Mouse (Mus musculus) retina, postnatal 1 day (tissue): ENCODE results near the gene Zc3h4.
A peak's percentile ranks its signal among the peaks of the same experiment; 100 is the strongest.

Source experiments
- DNase-seq: peaks from one replicate; pipeline ENCODE4 v3.0.0-alpha.2; 2012

Zc3h4 gene

DNA sequence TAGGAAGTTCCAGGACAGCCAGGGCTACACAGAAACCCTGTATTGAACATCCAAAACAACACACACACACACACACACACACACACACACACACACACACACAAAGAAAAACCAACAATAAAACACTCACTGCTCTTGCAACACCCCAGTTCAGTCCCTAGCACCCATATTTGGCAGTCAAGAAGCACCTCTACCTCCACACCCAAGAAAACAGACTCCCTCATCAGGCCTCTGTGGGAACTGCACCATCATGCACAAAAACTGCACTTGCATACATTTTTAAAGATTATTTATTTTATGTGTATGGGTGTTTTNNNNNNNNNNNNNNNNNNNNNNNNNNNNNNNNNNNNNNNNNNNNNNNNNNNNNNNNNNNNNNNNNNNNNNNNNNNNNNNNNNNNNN lies 40.5 kb downstream of the Zc3h4 start:
- DNase-seq: no peak

DNA sequence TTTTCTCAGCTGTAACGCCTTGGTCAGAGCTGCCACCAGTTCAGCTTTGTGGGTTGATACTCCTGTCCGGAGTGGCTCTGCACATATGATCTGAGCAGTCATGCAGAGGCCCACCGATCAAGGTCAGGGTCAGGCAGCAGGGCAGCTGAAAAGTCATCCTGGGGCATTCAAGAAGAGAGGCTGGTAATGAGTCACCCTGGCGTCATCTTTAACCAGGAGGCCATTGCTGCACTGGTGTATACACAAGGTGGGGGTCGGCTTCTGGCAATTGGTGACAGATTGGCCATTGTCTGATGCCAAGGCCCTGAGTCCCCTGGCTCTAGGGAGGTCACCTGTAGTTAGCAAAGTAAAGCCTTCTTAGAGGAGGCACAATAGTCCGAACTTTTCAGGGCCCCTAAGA lies 50.9 kb downstream of the Zc3h4 start:
- DNase-seq: no peak

DNA sequence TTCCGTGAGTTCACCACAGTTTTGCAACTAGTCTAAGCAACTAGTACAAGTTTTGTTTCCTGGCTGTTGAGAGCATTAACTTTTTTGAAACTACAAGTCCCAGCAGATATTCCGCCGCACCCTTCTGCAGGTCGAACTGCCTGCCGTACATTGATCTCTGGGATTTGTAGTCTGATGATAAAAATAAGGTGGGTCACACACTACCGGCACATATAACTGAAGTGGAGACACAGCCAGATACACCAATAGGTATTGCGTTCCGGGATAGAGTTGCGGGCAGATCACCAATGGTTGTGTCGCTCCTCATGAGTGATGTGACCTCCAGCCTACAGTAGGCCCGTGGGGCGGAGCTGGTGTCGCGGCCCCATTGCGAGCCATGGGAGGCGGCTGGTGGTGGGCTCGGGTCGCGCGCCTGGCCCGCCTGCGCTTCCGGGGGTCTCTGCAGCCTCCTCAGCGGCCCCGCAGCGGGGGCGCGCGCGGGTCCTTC lies 51.9 kb downstream of the Zc3h4 start, which contains the start of gene Tmem160:
TSS of gene Tmem160 (plus strand) at position 193 of the 487 bp plus-strand sequence.
- DNase-seq: peak; percentile 97

DNA sequence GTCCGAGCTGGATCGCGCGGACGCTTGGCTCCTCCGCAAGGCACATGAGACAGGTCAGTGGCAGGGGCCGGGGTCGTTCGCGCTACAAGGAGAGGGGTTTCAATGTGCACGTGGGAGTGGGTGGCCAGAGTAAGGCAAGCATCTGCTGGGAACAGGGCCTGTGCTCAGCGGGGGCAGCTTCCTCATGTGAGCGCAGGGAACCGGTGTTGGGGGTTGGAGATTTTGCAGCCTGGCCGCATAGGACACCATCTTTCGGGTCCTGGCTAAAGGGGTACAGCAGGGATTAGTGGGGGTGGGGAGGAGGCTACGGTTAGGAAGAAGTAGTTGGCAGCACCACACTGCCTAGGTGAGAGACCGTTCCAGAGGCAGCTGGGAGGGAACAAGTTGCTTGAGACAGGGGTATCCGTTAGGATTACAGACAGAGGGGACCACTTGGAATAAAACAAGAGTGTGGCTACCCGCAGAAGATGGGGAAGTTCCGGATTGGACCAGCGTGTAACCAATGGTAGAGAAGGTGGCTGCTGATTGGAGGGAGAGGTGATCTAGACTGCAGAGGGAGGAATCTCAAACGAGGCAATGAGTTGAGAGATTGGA lies 52.5 kb downstream of the Zc3h4 start:
- DNase-seq: peak; percentile 84

DNA sequence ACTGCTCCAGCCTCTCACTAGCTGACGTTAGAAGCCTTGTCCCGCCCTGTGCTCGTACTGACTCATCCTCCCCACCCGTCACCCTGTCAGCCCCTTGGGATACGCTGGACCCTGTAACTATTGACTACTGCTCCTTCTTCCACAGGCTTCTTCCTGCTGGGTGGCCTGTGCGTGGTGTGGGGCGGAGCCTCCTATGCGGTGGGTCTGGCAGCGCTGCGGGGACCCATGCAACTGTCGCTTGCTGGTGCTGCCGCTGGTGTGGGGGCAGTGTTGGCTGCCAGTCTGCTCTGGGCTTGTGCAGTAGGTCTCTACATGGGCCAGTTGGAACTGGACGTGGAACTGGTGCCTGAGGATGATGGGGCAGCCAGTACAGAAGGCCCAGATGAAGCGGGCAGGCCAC lies 54.3 kb downstream of the Zc3h4 start:
- DNase-seq: no peak

- DNase-seq: no peak
Measured at GRCm38 (mm10) chr7:16456289-16456688, 55.6 kb downstream of the Zc3h4 start.

DNA sequence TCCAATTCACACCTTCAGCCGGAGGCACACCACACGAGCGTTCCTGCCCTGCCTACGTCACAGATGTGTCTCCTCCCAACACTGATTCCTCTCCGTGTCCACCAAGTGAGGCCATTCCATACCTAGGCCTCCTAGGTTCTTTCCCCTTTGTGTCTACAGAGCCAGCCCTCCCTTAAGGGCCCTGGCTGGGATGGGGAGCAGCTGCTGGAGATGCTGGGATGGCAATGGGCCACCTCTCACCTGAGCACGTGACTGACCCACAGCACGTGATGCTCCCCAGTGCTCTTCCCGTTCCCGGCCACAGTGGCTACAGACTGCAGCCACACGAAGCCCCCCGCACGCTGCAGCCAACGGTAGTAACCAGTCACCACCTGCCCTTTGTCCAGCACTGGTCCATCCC lies 59.9 kb downstream of the Zc3h4 start:
- no peak for DNase-seq

GRCm38 (mm10) chr7:16461151-16461550 lies 60.4 kb downstream of the Zc3h4 start:
- no peak for DNase-seq

DNA sequence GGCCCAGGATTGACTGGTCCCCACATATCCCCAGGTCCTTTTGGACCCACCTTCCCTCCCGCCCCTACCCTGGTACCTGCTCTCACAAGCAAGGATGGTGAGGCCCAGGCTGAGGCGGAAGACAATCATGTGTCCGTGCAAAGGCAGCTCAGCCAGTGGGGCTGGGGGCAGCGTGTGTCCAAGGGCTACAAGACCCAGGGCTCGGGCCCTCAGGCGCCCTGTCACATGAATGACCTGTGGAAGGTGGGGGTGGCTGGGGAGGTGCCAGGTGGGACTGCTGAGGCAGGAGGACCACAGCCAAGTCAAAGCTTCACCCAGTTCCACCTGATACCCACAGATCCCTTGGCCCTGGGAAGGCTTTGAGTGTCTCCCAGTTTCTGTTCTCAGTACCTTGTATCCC lies 61.0 kb downstream of the Zc3h4 start:
- DNase-seq: no peak

- DNase-seq: peak; percentile 85
Measured at GRCm38 (mm10) chr7:16463214-16463613, 62.5 kb downstream of the Zc3h4 start.

DNA sequence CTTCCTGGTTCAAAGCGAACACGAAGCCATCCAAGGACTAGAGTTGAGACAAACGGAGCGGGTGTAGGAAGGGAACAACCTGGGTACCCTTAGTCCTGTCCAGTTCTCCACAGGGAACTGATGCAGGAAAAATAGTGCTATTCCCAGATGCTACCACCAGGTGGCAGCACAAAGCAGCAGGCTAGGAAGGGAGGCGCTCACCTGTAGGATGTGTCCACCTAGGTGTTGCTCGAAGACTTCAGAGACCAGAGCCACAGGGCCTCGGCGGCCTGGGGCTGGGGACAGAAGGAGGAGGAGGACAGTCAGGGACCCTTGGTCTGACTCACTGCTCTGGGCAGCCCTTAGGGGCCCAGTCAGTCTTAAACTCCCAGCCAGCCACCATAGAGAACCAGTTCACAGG lies 64.5 kb downstream of the Zc3h4 start:
- peak; percentile 78 for DNase-seq

- DNase-seq: no peak
Measured at GRCm38 (mm10) chr7:16465568-16465967, 64.9 kb downstream of the Zc3h4 start.

DNA sequence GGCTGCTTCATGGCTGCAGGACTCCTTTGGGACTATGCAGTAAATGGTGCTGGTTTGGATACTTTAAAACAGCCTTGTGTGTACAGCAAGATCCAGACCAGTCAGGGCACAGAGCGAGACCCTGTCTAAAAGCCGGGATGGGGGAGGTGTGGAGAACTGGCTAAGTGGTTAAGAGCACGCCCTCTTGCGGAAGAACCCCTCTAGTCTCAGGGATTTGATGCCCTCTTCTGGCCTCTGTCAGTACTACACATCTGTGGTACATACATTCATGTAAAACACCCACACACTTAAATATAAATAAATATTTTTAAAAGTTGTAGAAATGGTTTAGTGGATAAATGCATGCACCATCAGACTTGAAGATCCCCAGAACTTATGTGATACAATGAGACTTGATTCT lies 65.9 kb downstream of the Zc3h4 start:
- peak; percentile 59 for DNase-seq

DNA sequence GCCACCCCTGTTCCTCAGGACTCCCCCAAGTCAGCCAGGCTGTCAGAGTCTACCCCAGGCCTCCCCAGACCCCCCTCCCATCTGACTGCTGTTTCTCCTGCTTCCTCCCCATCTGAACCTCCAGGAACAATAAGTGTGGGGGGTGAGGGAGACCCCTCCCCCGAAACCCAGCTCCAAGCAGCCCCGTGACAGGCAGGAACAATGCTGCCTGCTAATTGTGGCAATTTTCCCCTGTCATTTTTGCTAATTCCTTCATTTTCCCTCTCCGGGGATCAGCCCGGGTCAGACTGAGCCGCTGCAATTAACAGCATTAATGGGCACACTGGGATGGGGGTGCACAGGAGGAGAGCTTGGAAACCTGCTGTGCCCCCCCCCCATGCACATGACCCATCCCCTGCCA lies 67.4 kb downstream of the Zc3h4 start:
- no peak for DNase-seq

- peak; percentile 63 for DNase-seq
Measured at GRCm38 (mm10) chr7:16471549-16471948, 70.8 kb downstream of the Zc3h4 start.

GRCm38 (mm10) chr7:16472116-16472709 lies 71.5 kb downstream of the Zc3h4 start:
- peak; percentile 87 for DNase-seq

DNA sequence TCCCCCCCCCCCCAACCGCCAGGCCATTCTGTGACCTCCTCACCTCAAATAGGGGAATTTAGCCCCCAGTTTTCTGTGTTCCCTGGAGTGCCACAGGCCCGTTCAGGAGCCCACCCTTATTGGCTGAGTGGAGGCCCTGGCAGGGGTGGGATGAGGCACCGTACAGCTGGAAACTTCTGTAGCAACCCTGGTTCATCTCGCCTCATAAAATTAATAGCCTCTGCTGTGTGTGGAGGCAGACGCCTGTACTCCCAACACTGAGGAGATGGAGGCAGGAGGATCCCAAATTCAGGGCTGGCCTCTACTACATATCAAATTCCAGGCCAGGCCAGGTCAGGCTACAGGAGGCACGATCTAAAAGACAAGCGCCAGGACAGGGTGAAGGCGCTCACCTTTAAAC lies 73.1 kb downstream of the Zc3h4 start:
- DNase-seq: no peak

GRCm38 (mm10) chr7:16474445-16474844 lies 73.7 kb downstream of the Zc3h4 start:
- DNase-seq: peak; percentile 55

DNA sequence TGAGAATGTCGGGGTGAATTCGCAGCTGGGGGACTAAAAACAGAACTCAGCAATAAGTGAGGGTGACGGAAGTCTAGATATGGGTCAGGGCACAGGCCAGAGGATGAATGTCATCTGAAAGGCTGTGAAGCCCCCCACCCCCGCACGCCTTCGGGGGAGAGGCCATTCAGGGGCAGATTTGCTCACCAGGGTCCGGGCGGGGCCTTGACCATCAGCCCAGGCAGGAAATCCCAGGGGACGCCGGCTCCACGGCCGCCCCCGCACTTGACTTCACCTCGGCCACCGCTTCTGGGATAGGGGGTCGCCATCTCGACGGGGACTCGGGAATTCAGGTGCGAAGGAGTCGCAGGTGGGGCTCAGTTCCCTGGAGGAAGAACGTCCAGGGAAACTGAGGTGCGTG lies 74.6 kb downstream of the Zc3h4 start:
- no peak for DNase-seq

DNA sequence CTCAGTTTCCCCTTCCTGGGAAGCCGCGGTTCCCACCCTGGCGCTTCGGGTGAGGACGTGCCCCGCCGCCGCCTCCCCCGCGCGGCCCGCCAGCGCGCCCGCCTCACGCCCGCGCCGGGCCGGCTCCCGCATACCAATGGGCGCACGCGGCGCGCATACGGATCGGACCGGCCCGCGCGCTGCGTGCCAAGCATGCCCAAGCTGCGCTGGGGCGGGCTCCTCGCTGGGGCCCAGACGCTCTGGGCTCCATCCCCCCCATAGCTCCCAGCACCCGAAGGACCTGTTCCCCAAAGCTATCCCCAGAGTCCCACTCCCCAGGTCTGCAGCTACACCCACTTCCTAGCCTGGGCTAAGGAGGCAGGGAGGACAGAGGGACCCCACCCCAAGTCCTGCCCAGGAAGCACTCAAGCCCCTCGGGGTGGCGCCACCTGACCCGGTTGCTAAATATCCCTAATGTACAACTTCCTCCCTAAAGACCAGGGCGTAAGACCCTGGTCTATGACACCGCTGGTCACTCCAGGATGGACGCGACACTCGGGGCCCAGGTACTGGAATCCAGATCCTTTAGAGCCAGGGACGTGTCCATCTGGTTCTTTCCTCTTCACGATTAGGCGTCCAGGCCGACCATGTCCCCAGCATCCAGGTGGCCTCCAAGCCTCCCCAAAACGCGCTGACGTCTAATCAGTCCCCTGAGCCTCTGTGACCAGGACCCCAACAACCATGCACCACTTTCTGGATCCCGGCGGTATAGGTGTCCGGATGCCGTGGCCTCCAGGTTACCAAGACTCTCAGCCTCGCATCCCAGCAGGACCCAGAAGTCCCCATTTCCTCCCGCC lies 75.3 kb downstream of the Zc3h4 start:
- no peak for DNase-seq

DNA sequence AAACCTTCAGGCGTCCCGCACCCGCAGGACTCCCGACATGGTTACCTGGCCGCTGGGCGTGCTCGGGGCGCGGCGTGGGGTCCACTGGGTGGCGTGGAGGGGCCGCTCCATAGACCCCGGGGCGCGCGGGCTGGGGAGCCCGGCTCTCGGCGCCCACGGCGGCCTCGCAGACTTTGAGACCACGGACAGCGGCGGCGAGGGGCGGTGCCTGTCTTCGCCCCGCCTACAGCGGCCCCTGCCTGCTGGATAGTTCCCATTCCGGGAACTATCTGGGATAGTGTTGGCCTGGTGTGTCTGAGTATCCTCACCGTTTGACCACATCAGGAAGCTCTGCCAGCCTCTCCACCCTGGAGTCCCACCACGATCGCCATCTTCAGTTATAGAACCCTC lies 75.9 kb downstream of the Zc3h4 start:
- peak; percentile 38 for DNase-seq

- DNase-seq: no peak
Measured at GRCm38 (mm10) chr7:16477628-16478027, 76.9 kb downstream of the Zc3h4 start, which contains the start of gene Npas1. TSS of gene Npas1 (minus strand) at chr7:16477728.
